Mouse (Mus musculus) megakaryocyte, embryonic 14.5 days (primary cell): ENCODE results near the gene Hrh1.

Experiments
- FLI1 ChIP-seq: IDR thresholded peaks from 2 replicates; pipeline ENCODE4 v1.6.1; 2012; ENCODE audit warnings: low read length, inconsistent platforms, mixed read lengths
- GATA1 ChIP-seq: IDR thresholded peaks from 3 replicates; pipeline ENCODE4 v1.6.1; 2012; ENCODE audit warnings: mixed read lengths, low read length, inconsistent platforms, borderline replicate concordance

- TF ChIP-seq FLI1 (no peak), GATA1 (no peak)
Observed at GRCm38 (mm10) chr6:114440302-114440701, 42.6 kb downstream of the Hrh1 start.
